ENCODE assay signal across 28 mouse cellular contexts in the genomic region with DNA sequence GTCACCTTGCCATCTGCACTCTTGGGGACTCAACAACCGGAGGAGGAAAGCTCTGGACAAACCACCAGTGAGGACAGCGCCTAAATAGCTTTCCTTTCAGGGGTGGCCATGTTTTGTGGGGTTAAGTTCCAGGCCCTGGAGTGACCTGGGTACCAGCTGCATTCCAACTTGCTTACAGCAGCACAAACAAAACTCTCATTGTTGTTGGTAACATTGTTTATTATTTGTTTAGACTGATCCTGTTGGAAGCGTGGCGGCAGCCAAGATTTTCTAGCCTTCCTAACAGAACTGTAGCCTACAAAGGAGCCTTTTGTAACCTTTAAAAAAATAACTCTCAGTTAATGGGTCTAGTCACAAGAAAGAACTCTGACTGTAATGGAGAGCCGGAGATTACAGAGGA. TPM values are rescaled to one million over a fixed set of nuclear protein-coding genes. Genes with fewer than 3 reads are reported as not detected.
DNase-seq lines count a peak whose midpoint lies in the region; ATAC-seq and TF ChIP-seq lines count a peak whose summit lies in the region.
"Had no signal": no experiment of that assay in that cellular context is flagged by ENCODE, and none has a peak within 500 bp of the region (broad histone marks: within the 10 kb centered on the region; RNA-seq: fewer than 3 reads in every experiment).

No protein-coding gene starts in this region.

- H3K27me3 ChIP-seq in lung, postnatal 0 days (replicated peaks; ENCODE audit: insufficient read depth, low read length), result no peaks in the 10 kb centered on the region
- H3K27me3 ChIP-seq: CH12.LX; heart, embryonic 15.5 days; hindbrain, embryonic 13.5 days; kidney, embryonic 15.5 days; neural tube, embryonic 15.5 days had no signal

- no peak for TF ChIP-seq EP300 in lung, postnatal 0 days (IDR thresholded peaks at IDR 0.05)

- no peak for TF ChIP-seq CTCF in gastrocnemius, adult 2 months (IDR thresholded peaks at IDR 0.05)
- TF ChIP-seq CTCF in lung, postnatal 0 days (IDR thresholded peaks at IDR 0.05), result no peak

- H3K9ac ChIP-seq in lung, postnatal 0 days (replicated peaks; ENCODE audit: low read depth), result no peak overlapping the region
- H3K9ac ChIP-seq: heart, embryonic 15.5 days; hindbrain, embryonic 13.5 days; kidney, embryonic 15.5 days; liver, postnatal 0 days; neural tube, embryonic 15.5 days had no signal

- H3K4me2 ChIP-seq in lung, postnatal 0 days (replicated peaks; ENCODE audit: low read depth, low read length), result no peak overlapping the region
- H3K4me2 ChIP-seq: heart, embryonic 15.5 days; hindbrain, embryonic 13.5 days; kidney, embryonic 15.5 days; liver, embryonic 11.5 days; neural tube, embryonic 15.5 days had no signal

- H3K4me1 ChIP-seq in lung, postnatal 0 days (ENCODE audit: insufficient read depth, low read depth, low read length), result no peaks in the 10 kb centered on the region
- H3K4me1 ChIP-seq: embryonic facial prominence, embryonic 10.5 days; hindbrain, embryonic 13.5 days; kidney, embryonic 15.5 days; midbrain, embryonic 10.5 days; neural tube, embryonic 15.5 days had no signal

- 66% methylated on average over 5 of the region's 5 CpGs for WGBS in lung, postnatal 0 days

- H3K9me3 ChIP-seq in lung, postnatal 0 days (ENCODE audit: low read length), result no peaks in the 10 kb centered on the region
- H3K9me3 ChIP-seq: embryonic facial prominence, embryonic 10.5 days; G1E; heart, embryonic 15.5 days; hindbrain, embryonic 13.5 days; kidney, embryonic 15.5 days; midbrain, embryonic 10.5 days; neural tube, embryonic 15.5 days had no signal

- no peak for DNase-seq in gastrocnemius, adult 2 months
- no peak for DNase-seq in gastrocnemius, postnatal 4 days (ENCODE audit: low spot score in 2 of 2)
- peak; percentile 14 for DNase-seq in lung, postnatal 10 days
- DNase-seq in lung, postnatal 0 days (ENCODE audit: low spot score), result no peak
- DNase-seq in NIH3T3 (ENCODE audit: low read depth), result peak; percentile 30
- DNase-seq in fibroblast of lung, adult 2 months (ENCODE audit: low read depth), result peak; percentile 66
- no peak for DNase-seq in heart, adult 11 months
- DNase-seq: adrenal gland, adult 8-10 months; B cell, adult 2 months; gastrocnemius, postnatal 36 days; heart, postnatal 36 days; kidney, adult 11 months; kidney, postnatal 36 days; liver, postnatal 0 days; thymus, postnatal 25 days had no signal

- no peaks in the 10 kb centered on the region for H3K36me3 ChIP-seq in lung, postnatal 0 days (ENCODE audit: insufficient read depth, low read length)
- H3K36me3 ChIP-seq: embryonic facial prominence, embryonic 10.5 days; G1E; heart, embryonic 15.5 days; hindbrain, embryonic 13.5 days; kidney, embryonic 15.5 days; midbrain, embryonic 10.5 days; neural tube, embryonic 15.5 days had no signal

- intact Hi-C loops in gastrocnemius, adult 2 months (cut with DNase I), result no loop called here

- H3K27ac ChIP-seq in gastrocnemius, adult 2 months, result peak overlapping the region; percentile 8; the same call in 1 of the 2 replicates
- H3K27ac ChIP-seq in lung, postnatal 0 days (ENCODE audit: low read length), result no peak overlapping the region
- H3K27ac ChIP-seq: embryonic facial prominence, embryonic 10.5 days; heart, embryonic 15.5 days; hindbrain, embryonic 13.5 days; kidney, embryonic 15.5 days; macrophage; midbrain, embryonic 10.5 days; neural tube, embryonic 15.5 days had no signal

- no peak overlapping the region for H3K4me3 ChIP-seq in gastrocnemius, adult 2 months
- H3K4me3 ChIP-seq in lung, postnatal 0 days (ENCODE audit: low read depth, low read length), result no peak overlapping the region
- H3K4me3 ChIP-seq: embryonic facial prominence, embryonic 10.5 days; heart, embryonic 15.5 days; hindbrain, embryonic 13.5 days; kidney, embryonic 15.5 days; midbrain, embryonic 10.5 days; myocyte; neural tube, embryonic 15.5 days had no signal

- ATAC-seq in lung, postnatal 0 days, result no peak
- ATAC-seq: activated CD4-positive, CD25-positive, alpha-beta regulatory T cell, adult 4 months; liver, postnatal 0 days; midbrain, embryonic 16.5 days had no signal

RNA-seq across cellular contexts. Expression of a gene that starts 30.9 kb away (rescaled TPM):
- total RNA-seq in gastrocnemius, adult 2 months (2021), result 100 to 1,000 TPM in 1 of 2 experiments, 10 to 100 TPM in 1; 95.4 to 108 TPM
- 100 to 1,000 TPM; 222 to 236 TPM for total RNA-seq in gastrocnemius, postnatal 4 days (2021)
- 57.2 and 60.7 TPM in 2 replicates for polyA plus RNA-seq in lung, postnatal 0 days (2015; fragmentation: Nextera tagmentation; extraction: Ambion mirVana)

Comparison
In these comparisons a context has a peak if more than half of its experiments do, and no peak if none do; other contexts are left out.
1. DNase-seq: peak in lung, postnatal 10 days (single experiment), NIH3T3 (single experiment) and fibroblast of lung, adult 2 months (single experiment); none in gastrocnemius, adult 2 months (single experiment), gastrocnemius, postnatal 4 days (0 of 2), lung, postnatal 0 days (single experiment) and heart, adult 11 months (single experiment).